Mouse (Mus musculus) v-Abl transformed pro-B cells (cell line): ENCODE results near the gene Bicc1.

Experiments used
- in situ Hi-C, 2 experiments: fragments of 400-800 bp; cut with MboI; formaldehyde crosslinking; loops; one replicate each; pipeline ENCODE4 v1.15.1; 2025; ENCODE audit not compliant: unreplicated experiment in 2 of 2

The Bicc1 gene

GRCm38 (mm10) chr10:71060269-71060668, 99.2 kb downstream of the Bicc1 start:
- in situ Hi-C loops = no loop called here

GRCm38 (mm10) chr10:71058616-71059247, 100.8 kb downstream of the Bicc1 start:
- in situ Hi-C loops = no loop called here

- in situ Hi-C loops = no loop called here
Observed at GRCm38 (mm10) chr10:71058070-71058469, 101.4 kb downstream of the Bicc1 start.

- in situ Hi-C loops = no loop called here
Observed at GRCm38 (mm10) chr10:71052748-71053147, 106.8 kb downstream of the Bicc1 start.

GRCm38 (mm10) chr10:71052208-71052607, 107.3 kb downstream of the Bicc1 start:
- in situ Hi-C loops = no loop called here

- in situ Hi-C loops = no loop called here
Observed at GRCm38 (mm10) chr10:71050722-71051333, 108.7 kb downstream of the Bicc1 start.

- in situ Hi-C loops = no loop called here
Observed at GRCm38 (mm10) chr10:71049294-71049693, 110.2 kb downstream of the Bicc1 start.

- in situ Hi-C loops = no loop called here
Observed at GRCm38 (mm10) chr10:71044410-71044809, 115.1 kb downstream of the Bicc1 start.

GRCm38 (mm10) chr10:71041874-71042273, 117.6 kb downstream of the Bicc1 start:
- in situ Hi-C loops = no loop called here

GRCm38 (mm10) chr10:71036484-71036883, 123.0 kb downstream of the Bicc1 start:
- in situ Hi-C loops = no loop called here

- in situ Hi-C loops = no loop called here
Observed at GRCm38 (mm10) chr10:71028996-71029395, 130.5 kb downstream of the Bicc1 start.

- in situ Hi-C loops = no loop called here
Observed at GRCm38 (mm10) chr10:71028066-71028844, 131.2 kb downstream of the Bicc1 start.

GRCm38 (mm10) chr10:71025131-71025894, 134.2 kb downstream of the Bicc1 start:
- in situ Hi-C loops = no loop called here

GRCm38 (mm10) chr10:71024681-71025080, 134.8 kb downstream of the Bicc1 start:
- in situ Hi-C loops = no loop called here

GRCm38 (mm10) chr10:71023471-71023870, 136.0 kb downstream of the Bicc1 start:
- in situ Hi-C loops = no loop called here

- in situ Hi-C loops = no loop called here
Observed at GRCm38 (mm10) chr10:71020459-71020858, 139.0 kb downstream of the Bicc1 start.

GRCm38 (mm10) chr10:71019836-71020235, 139.7 kb downstream of the Bicc1 start:
- in situ Hi-C loops = no loop called here

GRCm38 (mm10) chr10:71009771-71010496, 149.6 kb downstream of the Bicc1 start:
- in situ Hi-C loops = no loop called here

GRCm38 (mm10) chr10:71008721-71009120, 150.8 kb downstream of the Bicc1 start:
- in situ Hi-C loops = no loop called here

GRCm38 (mm10) chr10:71007956-71008355, 151.5 kb downstream of the Bicc1 start:
- in situ Hi-C loops = no loop called here
